Mouse (Mus musculus) adrenal gland, adult 8-10 months (tissue): ENCODE results near the gene Kcnh1. TPM values are rescaled to one million over a fixed set of nuclear protein-coding genes. Genes with fewer than 3 reads are reported as not detected.

Experiments used
- DNase-seq: peaks from one replicate; pipeline ENCODE4 v3.0.0; 2022
- total RNA-seq, 4 experiments: library from RNA; stranded (reverse); gene quantifications; 2 replicates each; pipeline ENCODE4 v1.2.4; 2022

The Kcnh1 gene
- total RNA-seq, 4 experiments from 2014 or later, result 0.06 to 0.62 (median 0.28) TPM

GRCm38 (mm10) chr1:192536440-192536839, 345.9 kb downstream of the Kcnh1 start:
- no peak for DNase-seq

GRCm38 (mm10) chr1:192537169-192537568, 346.6 kb downstream of the Kcnh1 start:
- DNase-seq, result no peak

- DNase-seq, result no peak
These were observed 351.5 kb downstream of the Kcnh1 start for GRCm38 (mm10) chr1:192542093-192542492.

GRCm38 (mm10) chr1:192543686-192544085, 353.1 kb downstream of the Kcnh1 start:
- no peak for DNase-seq

- DNase-seq, result no peak
These were observed 353.5 kb downstream of the Kcnh1 start for GRCm38 (mm10) chr1:192544091-192544490.

- no peak for DNase-seq
These were observed 354.3 kb downstream of the Kcnh1 start for GRCm38 (mm10) chr1:192544901-192545300.

- DNase-seq, result no peak
These were observed 356.3 kb downstream of the Kcnh1 start for GRCm38 (mm10) chr1:192546843-192547242.

GRCm38 (mm10) chr1:192550561-192550960, 360.0 kb downstream of the Kcnh1 start:
- no peak for DNase-seq

GRCm38 (mm10) chr1:192555516-192555915, 364.9 kb downstream of the Kcnh1 start:
- DNase-seq, result no peak

GRCm38 (mm10) chr1:192557978-192558594, 367.5 kb downstream of the Kcnh1 start:
- DNase-seq, result no peak

- no peak for DNase-seq
These were observed 368.8 kb downstream of the Kcnh1 start for GRCm38 (mm10) chr1:192559341-192559740.

Other genes starting within 250 kb of the Kcnh1 start
- gene Rd3, start 213.4 kb upstream of the Kcnh1 start, total RNA-seq, result under 1 TPM in 2 of 4 experiments, not detected in 2; 0.21 to 0.22 TPM
- 10 to 100 TPM in 1 of 4 experiments, 1 to 10 TPM in 3; 4.5 to 15.4 (median 7.7) TPM for gene Traf5, start 98.2 kb upstream of the Kcnh1 start, total RNA-seq
- 10 to 100 TPM; 22.5 to 35.7 (median 28.8) TPM for gene Rcor3, start 52.7 kb upstream of the Kcnh1 start, total RNA-seq